Mouse (Mus musculus) testis, postnatal 10 days (tissue): ENCODE results near the gene Them7.

Experiments used
- DNase-seq: peaks from one replicate; pipeline ENCODE4 v3.0.0; 2021; ENCODE audit warnings: low spot score

Gene Them7

GRCm38 (mm10) chr2:105416660-105417348 lies 192.7 kb downstream of the Them7 start:
- no peak for DNase-seq

GRCm38 (mm10) chr2:105417663-105418062 lies 193.5 kb downstream of the Them7 start:
- no peak for DNase-seq

GRCm38 (mm10) chr2:105418629-105419227 lies 194.6 kb downstream of the Them7 start:
- no peak for DNase-seq

GRCm38 (mm10) chr2:105427447-105427846 lies 203.3 kb downstream of the Them7 start:
- DNase-seq: no peak

- peak; percentile 83 for DNase-seq
Observed at GRCm38 (mm10) chr2:105428029-105428428, 203.9 kb downstream of the Them7 start.

GRCm38 (mm10) chr2:105428467-105428866 lies 204.3 kb downstream of the Them7 start:
- no peak for DNase-seq
